Mouse (Mus musculus) lung, adult 2 months (tissue): ENCODE measurements around the gene St7l.

ENCODE experiments used
- CTCF ChIP-seq: fragments of 200-500 bp; IDR thresholded peaks from 2 replicates; pipeline ENCODE4 v1.5.1; 2011; ENCODE audit warnings: mild to moderate bottlenecking, low read length, control low read depth; ENCODE audit not compliant: insufficient read depth
- POLR2A ChIP-seq: fragments of 200-500 bp; IDR thresholded peaks from 2 replicates; pipeline ENCODE4 v1.6.1; 2011; ENCODE audit warnings: low read depth, mild to moderate bottlenecking, control low read depth, low read length, borderline replicate concordance; ENCODE audit errors: extremely low read depth

DNA sequence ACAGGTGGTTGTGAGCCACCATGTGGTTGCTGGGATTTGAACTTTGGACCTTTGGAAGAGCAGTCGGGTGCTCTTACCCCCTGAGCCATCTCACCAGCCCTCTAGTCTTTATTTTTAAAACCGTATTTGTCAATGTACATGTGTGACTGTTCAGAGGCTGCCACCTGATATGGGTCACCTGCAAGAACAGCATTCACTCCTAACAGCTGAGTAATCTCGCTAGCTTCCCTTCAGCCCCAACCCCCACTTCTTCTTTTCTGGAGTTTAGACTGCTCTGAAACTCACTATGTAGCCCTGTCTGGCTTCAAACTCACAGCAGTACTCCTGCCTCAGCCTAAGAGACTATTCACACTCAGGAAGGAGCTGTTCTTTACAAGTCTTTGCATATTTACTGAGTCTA, 41.4 kb upstream of the St7l start:
- TF ChIP-seq CTCF (no peak), POLR2A (no peak)
